Mouse (Mus musculus): ENCODE data around the gene Gal. TPM values are rescaled to one million over a fixed set of nuclear protein-coding genes. Genes with fewer than 3 reads are reported as not detected.

The Gal gene
- polyA plus RNA-seq, 1 experiment from 2014 or later = 12.2 TPM

- peaks cover 3% of the 10 kb centered on the region for H3K4me1 ChIP-seq (ENCODE audit: control insufficient read depth, insufficient read depth, low read length)
- H3K4me3 ChIP-seq (ENCODE audit: low read depth, low read length) = no peak overlapping the region
- H3K9ac ChIP-seq (replicated peaks; ENCODE audit: low read depth, low read length) = no peak overlapping the region
- no peak for ATAC-seq (ENCODE audit: insufficient number of reproducible peaks, insufficient read depth, low FRiP score, low read depth)
- no peak overlapping the region for H3K27ac ChIP-seq (ENCODE audit: low read length)
- H3K27me3 ChIP-seq (ENCODE audit: control insufficient read depth, insufficient read depth, low read length) = no peaks in the 10 kb centered on the region
- H3K4me2 ChIP-seq (replicated peaks; ENCODE audit: low read depth, low read length) = no peak overlapping the region
- H3K9me3 ChIP-seq (ENCODE audit: control insufficient read depth, low read depth, low read length) = peaks cover 4% of the 10 kb centered on the region; the same call in 1 of the 2 replicates
- peaks cover 2% of the 10 kb centered on the region; the same call in 1 of the 2 replicates for H3K36me3 ChIP-seq (ENCODE audit: control insufficient read depth, insufficient read depth, low read length)
- 78% methylated on average over 5 of the region's 6 CpGs for WGBS
Measured at GRCm38 (mm10) chr19:3388061-3388460, 26.3 kb downstream of the Gal start.

GRCm38 (mm10) chr19:3378614-3379013, 35.7 kb downstream of the Gal start:
- Histone ChIP-seq H3K36me3 (ENCODE audit: control insufficient read depth, insufficient read depth, low read length) (peaks cover 2% of the 10 kb centered on the region; the same call in 1 of the 2 replicates), H3K4me3 (ENCODE audit: low read depth, low read length) (no peak overlapping the region), H3K9me3 (ENCODE audit: control insufficient read depth, low read depth, low read length) (no peaks in the 10 kb centered on the region), H3K4me1 (ENCODE audit: control insufficient read depth, insufficient read depth, low read length) (no peaks in the 10 kb centered on the region), H3K9ac (replicated peaks; ENCODE audit: low read depth, low read length) (no peak overlapping the region), H3K27ac (ENCODE audit: low read length) (no peak overlapping the region), H3K4me2 (replicated peaks; ENCODE audit: low read depth, low read length) (no peak overlapping the region), H3K27me3 (ENCODE audit: control insufficient read depth, insufficient read depth, low read length) (no peaks in the 10 kb centered on the region)
- 90% methylated on average over 3 of the region's 3 CpGs for WGBS
- ATAC-seq (ENCODE audit: insufficient number of reproducible peaks, insufficient read depth, low FRiP score, low read depth) = no peak

GRCm38 (mm10) chr19:3376966-3377715, 37.2 kb downstream of the Gal start:
- Histone ChIP-seq H3K27ac (ENCODE audit: low read length) (no peak overlapping the region), H3K36me3 (ENCODE audit: control insufficient read depth, insufficient read depth, low read length) (peaks cover 2% of the 10 kb centered on the region; the same call in 1 of the 2 replicates), H3K4me1 (ENCODE audit: control insufficient read depth, insufficient read depth, low read length) (no peaks in the 10 kb centered on the region), H3K27me3 (ENCODE audit: control insufficient read depth, insufficient read depth, low read length) (no peaks in the 10 kb centered on the region), H3K4me2 (replicated peaks; ENCODE audit: low read depth, low read length) (no peak overlapping the region), H3K9ac (replicated peaks; ENCODE audit: low read depth, low read length) (no peak overlapping the region), H3K4me3 (ENCODE audit: low read depth, low read length) (no peak overlapping the region), H3K9me3 (ENCODE audit: control insufficient read depth, low read depth, low read length) (no peaks in the 10 kb centered on the region)
- ATAC-seq (ENCODE audit: insufficient number of reproducible peaks, insufficient read depth, low FRiP score, low read depth) = no peak
- 24% methylated on average over 4 of the region's 4 CpGs for WGBS

GRCm38 (mm10) chr19:3375945-3376495, 38.3 kb downstream of the Gal start:
- ATAC-seq (ENCODE audit: insufficient number of reproducible peaks, insufficient read depth, low FRiP score, low read depth) = no peak
- H3K9ac ChIP-seq (replicated peaks; ENCODE audit: low read depth, low read length) = no peak overlapping the region
- H3K4me1 ChIP-seq (ENCODE audit: control insufficient read depth, insufficient read depth, low read length) = no peaks in the 10 kb centered on the region
- H3K4me3 ChIP-seq (ENCODE audit: low read depth, low read length) = no peak overlapping the region
- H3K27ac ChIP-seq (ENCODE audit: low read length) = no peak overlapping the region
- H3K27me3 ChIP-seq (ENCODE audit: control insufficient read depth, insufficient read depth, low read length) = no peaks in the 10 kb centered on the region
- H3K9me3 ChIP-seq (ENCODE audit: control insufficient read depth, low read depth, low read length) = no peaks in the 10 kb centered on the region
- H3K36me3 ChIP-seq (ENCODE audit: control insufficient read depth, insufficient read depth, low read length) = peaks cover 2% of the 10 kb centered on the region; the same call in 1 of the 2 replicates
- 57% methylated on average over 7 of the region's 7 CpGs for WGBS
- no peak overlapping the region for H3K4me2 ChIP-seq (replicated peaks; ENCODE audit: low read depth, low read length)

GRCm38 (mm10) chr19:3374028-3374427, 40.3 kb downstream of the Gal start:
- Histone ChIP-seq H3K27ac (ENCODE audit: low read length) (no peak overlapping the region), H3K9me3 (ENCODE audit: control insufficient read depth, low read depth, low read length) (no peaks in the 10 kb centered on the region), H3K4me1 (ENCODE audit: control insufficient read depth, insufficient read depth, low read length) (no peaks in the 10 kb centered on the region), H3K9ac (replicated peaks; ENCODE audit: low read depth, low read length) (no peak overlapping the region), H3K4me3 (ENCODE audit: low read depth, low read length) (no peak overlapping the region), H3K27me3 (ENCODE audit: control insufficient read depth, insufficient read depth, low read length) (no peaks in the 10 kb centered on the region), H3K4me2 (replicated peaks; ENCODE audit: low read depth, low read length) (no peak overlapping the region), H3K36me3 (ENCODE audit: control insufficient read depth, insufficient read depth, low read length) (no peaks in the 10 kb centered on the region; the same call in 1 of the 2 replicates)
- no peak for ATAC-seq (ENCODE audit: insufficient number of reproducible peaks, insufficient read depth, low FRiP score, low read depth)
- 48% methylated on average over 2 of the region's 2 CpGs for WGBS

- Histone ChIP-seq H3K36me3 (ENCODE audit: control insufficient read depth, insufficient read depth, low read length) (no peaks in the 10 kb centered on the region; the same call in 1 of the 2 replicates), H3K9ac (replicated peaks; ENCODE audit: low read depth, low read length) (no peak overlapping the region), H3K27me3 (ENCODE audit: control insufficient read depth, insufficient read depth, low read length) (no peaks in the 10 kb centered on the region), H3K9me3 (ENCODE audit: control insufficient read depth, low read depth, low read length) (no peaks in the 10 kb centered on the region), H3K4me3 (ENCODE audit: low read depth, low read length) (no peak overlapping the region), H3K4me2 (replicated peaks; ENCODE audit: low read depth, low read length) (no peak overlapping the region), H3K4me1 (ENCODE audit: control insufficient read depth, insufficient read depth, low read length) (no peaks in the 10 kb centered on the region), H3K27ac (ENCODE audit: low read length) (no peak overlapping the region)
- WGBS = 63% methylated on average over 12 of the region's 12 CpGs
- no peak for ATAC-seq (ENCODE audit: insufficient number of reproducible peaks, insufficient read depth, low FRiP score, low read depth)
Measured at GRCm38 (mm10) chr19:3373380-3373779, 41.0 kb downstream of the Gal start.

GRCm38 (mm10) chr19:3368276-3368675, 46.1 kb downstream of the Gal start:
- WGBS = 93% methylated on average over 3 of the region's 3 CpGs
- H3K4me2 ChIP-seq (replicated peaks; ENCODE audit: low read depth, low read length) = no peak overlapping the region
- no peaks in the 10 kb centered on the region for H3K4me1 ChIP-seq (ENCODE audit: control insufficient read depth, insufficient read depth, low read length)
- no peak for ATAC-seq (ENCODE audit: insufficient number of reproducible peaks, insufficient read depth, low FRiP score, low read depth)
- no peaks in the 10 kb centered on the region for H3K27me3 ChIP-seq (ENCODE audit: control insufficient read depth, insufficient read depth, low read length)
- no peaks in the 10 kb centered on the region; the same call in 1 of the 2 replicates for H3K36me3 ChIP-seq (ENCODE audit: control insufficient read depth, insufficient read depth, low read length)
- no peaks in the 10 kb centered on the region for H3K9me3 ChIP-seq (ENCODE audit: control insufficient read depth, low read depth, low read length)
- no peak overlapping the region for H3K9ac ChIP-seq (replicated peaks; ENCODE audit: low read depth, low read length)
- H3K27ac ChIP-seq (ENCODE audit: low read length) = no peak overlapping the region
- no peak overlapping the region for H3K4me3 ChIP-seq (ENCODE audit: low read depth, low read length)

- H3K4me1 ChIP-seq (ENCODE audit: control insufficient read depth, insufficient read depth, low read length) = no peaks in the 10 kb centered on the region
- no peak overlapping the region for H3K9ac ChIP-seq (replicated peaks; ENCODE audit: low read depth, low read length)
- H3K4me2 ChIP-seq (replicated peaks; ENCODE audit: low read depth, low read length) = no peak overlapping the region
- H3K4me3 ChIP-seq (ENCODE audit: low read depth, low read length) = no peak overlapping the region
- no peak for ATAC-seq (ENCODE audit: insufficient number of reproducible peaks, insufficient read depth, low FRiP score, low read depth)
- H3K27me3 ChIP-seq (ENCODE audit: control insufficient read depth, insufficient read depth, low read length) = no peaks in the 10 kb centered on the region
- H3K36me3 ChIP-seq (ENCODE audit: control insufficient read depth, insufficient read depth, low read length) = no peaks in the 10 kb centered on the region; the same call in 1 of the 2 replicates
- no peaks in the 10 kb centered on the region for H3K9me3 ChIP-seq (ENCODE audit: control insufficient read depth, low read depth, low read length)
- WGBS = 100% methylated on average over 2 of the region's 3 CpGs
- no peak overlapping the region for H3K27ac ChIP-seq (ENCODE audit: low read length)
Measured at GRCm38 (mm10) chr19:3365089-3365488, 49.3 kb downstream of the Gal start.

Measured in stomach, embryonic 14.5 days (tissue).